Mouse (Mus musculus): Measurements from ENCODE around the gene Ccdc9. TPM values are rescaled to one million over a fixed set of nuclear protein-coding genes. Genes with fewer than 3 reads are reported as not detected.

The Ccdc9 gene
- polyA plus RNA-seq, 1 experiment: 204 TPM

DNA sequence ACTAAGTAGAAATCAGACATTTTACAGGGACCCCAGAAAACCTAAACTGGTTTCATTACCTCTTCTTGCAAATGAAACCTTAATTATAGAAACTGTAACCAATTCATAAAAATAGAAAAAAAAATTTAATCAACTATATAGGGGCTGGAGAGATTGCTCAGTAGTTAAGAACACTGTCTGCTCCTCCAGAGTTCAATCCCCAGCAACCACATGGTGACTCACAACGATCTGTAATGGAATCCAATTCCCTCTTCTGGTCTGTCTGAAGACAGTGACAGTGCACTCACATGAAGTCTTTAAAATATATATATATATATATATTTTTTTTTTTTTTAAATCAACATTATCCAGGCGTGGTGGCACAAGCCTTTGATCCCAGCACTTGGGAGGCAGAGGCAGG, 421 bp upstream of the Ccdc9 start:
- no peak for TF ChIP-seq GATA1 (IDR thresholded peaks at IDR 0.05; ENCODE audit: low read length)

DNA sequence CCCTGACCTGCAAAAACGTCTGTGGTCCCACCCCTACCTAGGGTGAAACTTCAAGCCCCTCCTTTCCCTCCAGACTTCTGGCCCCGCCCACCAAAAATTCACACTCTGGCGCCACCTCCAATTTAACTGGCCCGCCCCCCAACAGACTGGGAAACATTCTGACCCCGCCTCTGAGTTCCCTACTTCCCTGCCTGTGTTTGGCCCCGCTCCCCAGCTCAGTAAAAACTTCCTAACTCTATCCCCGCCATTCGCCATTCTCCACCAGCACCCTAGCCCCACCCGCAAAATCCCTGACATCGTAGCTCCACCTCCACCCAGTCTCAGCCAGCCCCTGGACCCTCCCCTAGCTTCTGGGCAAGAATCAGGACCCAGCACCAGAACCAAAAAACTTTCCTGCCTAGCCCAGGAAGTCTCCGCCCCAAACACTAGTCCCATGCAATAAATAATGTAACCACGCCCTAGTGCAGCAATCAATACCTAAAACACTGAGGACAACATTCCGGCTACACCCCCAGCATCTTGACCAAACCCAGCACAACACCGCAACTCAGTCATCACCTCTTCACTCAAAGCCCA, 1.1 kb downstream of the Ccdc9 start:
- TF ChIP-seq GATA1 (IDR thresholded peaks at IDR 0.05; ENCODE audit: low read length): no peak

DNA sequence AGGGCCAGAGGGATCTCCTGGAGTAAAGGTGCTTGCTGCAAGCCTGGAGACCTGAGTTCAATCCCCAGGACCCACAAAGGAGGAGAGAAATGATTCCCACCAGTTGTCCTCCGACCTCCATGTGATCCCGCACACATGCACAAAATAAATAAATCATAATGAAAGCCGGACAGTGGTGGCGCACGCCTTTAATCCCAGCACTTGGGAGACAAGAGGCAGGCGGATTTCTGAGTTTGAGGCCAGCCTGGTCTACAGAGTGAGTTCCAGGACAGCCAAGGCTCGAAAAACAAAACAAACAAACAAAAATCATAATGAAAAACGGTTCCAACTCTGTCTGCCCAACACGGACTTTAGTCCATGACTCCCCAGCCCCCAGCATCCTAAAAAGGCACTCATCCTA, 1.7 kb downstream of the Ccdc9 start:
- no peak for TF ChIP-seq GATA1 (IDR thresholded peaks at IDR 0.05; ENCODE audit: low read length)

DNA sequence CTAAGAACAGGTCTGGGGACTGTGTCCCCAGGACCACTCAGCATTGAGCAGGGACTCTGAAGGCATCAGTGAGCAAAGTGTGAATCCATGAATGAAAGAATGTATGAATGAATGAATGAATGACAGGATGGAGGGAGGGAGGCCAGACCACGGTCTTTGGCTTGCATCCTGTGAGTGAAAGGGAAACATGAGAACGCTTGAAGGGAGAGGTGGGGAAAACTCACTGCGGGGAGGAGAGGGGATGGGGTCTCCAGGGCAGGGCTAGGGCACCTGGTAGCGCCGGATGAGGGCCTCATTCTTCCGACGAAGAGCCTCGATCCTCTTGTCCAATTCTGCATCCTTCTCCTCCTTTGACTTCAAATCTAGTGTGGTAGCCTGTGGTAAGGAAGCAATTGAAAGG, 2.6 kb downstream of the Ccdc9 start:
- TF ChIP-seq GATA1 (IDR thresholded peaks at IDR 0.05; ENCODE audit: low read length): no peak

DNA sequence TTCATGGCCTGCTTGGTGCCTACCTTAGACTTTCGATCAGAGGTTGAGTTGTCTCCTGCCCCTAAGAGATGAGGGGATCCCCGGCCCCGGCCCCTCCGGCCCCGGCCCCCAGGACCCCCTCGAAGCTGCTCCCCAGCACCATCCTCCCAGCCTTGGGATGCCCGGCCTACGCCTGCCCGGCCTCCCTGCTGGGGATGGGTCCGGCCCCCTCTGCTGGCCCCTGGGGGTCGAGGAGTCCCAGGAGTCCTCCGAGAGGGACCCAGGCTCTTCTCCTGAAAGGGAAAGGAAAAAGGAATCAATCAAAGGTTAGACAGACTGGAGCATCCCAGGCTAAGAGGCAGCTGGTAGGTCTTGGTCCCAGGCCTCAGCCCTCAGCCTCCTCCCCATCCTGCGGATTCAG, 4.3 kb downstream of the Ccdc9 start:
- TF ChIP-seq GATA1 (IDR thresholded peaks at IDR 0.05; ENCODE audit: low read length): no peak

DNA sequence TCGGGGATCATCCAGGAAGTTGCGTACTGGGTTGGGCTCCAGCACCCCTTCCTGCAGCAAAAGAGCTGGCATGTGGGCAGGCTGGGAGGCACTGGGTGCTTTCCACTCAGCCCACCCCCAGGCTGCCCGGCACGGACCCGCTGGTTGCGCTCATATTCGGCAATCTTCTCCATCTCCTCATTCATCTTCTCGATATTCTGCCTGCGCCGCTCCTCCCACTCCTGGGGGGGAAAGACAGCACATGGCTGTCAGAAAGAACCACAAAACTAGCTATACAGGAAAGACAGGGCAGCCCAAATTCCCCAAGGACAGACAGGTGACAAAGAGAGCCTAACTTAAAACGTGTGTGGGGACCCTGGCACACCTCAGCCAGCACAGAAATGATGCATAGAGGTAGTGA, 5.9 kb downstream of the Ccdc9 start:
- TF ChIP-seq GATA1 (IDR thresholded peaks at IDR 0.05; ENCODE audit: low read length): no peak

DNA sequence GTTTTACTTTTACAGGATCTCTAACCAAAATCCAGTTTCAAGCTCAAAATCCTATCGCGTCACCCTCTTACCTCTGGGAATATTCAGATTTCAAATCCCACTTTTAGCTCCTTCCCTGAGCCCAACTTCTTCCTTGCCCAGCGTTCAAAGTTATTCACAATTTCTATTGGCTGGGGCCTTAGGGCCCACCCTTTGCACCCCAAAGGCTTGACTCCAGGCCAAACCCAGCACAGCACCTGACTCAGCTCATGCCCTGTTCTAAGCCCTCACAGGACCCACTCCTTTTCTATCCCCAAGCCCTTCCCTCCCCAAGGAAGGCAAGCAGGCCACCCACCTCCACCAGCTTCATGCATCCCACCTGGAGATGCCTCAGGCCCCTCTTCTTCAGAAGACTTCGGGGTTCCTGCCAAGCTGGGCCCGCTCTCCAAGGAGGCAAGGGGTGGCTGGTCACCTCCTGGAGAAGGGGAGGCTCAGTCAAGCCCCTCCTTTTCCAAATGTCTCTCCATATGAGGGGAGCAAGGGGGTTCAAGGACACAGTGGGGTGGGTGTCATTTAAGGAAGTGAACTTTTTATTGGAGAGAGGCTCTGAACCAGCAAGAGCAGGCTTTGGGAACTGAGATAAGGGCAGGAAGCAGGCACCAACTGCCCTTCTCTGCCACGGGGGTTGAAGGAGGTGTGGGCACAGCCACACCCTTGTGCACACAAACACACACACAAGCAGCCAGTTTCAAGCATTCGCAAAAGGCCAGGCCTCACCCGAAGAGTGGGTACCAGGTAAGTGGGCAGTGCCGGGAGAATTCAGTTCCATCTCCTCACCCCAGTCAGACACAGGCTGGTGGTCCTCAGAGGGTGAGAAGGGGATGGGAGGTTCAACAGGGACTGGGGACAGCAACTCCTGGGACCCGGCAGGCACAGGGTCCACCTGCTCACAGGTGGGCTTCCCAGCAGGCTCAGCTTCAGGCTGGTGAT, 11.4 kb downstream of the Ccdc9 start:
- TF ChIP-seq GATA1 (IDR thresholded peaks at IDR 0.05; ENCODE audit: low read length): no peak

DNA sequence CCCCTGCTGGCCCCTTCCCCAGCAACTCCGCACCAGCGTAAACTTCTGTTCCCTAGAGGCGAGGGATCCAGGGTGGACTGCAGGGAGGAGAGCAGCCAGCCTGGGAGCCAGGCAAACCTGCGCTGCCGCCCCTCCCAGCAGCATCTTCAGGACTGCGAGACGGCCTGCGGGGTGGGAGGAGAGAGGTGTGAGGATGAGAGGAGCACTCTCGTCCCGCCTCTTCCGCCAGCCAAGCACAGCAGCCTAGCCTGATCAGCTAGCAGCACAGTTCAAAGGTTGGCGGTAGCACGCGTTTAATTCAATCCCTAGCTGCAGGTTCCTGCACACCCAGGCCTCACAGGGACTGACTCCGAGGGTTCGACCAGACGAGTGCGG, 12.8 kb downstream of the Ccdc9 start:
- TF ChIP-seq GATA1 (IDR thresholded peaks at IDR 0.05; ENCODE audit: low read length): no peak

DNA sequence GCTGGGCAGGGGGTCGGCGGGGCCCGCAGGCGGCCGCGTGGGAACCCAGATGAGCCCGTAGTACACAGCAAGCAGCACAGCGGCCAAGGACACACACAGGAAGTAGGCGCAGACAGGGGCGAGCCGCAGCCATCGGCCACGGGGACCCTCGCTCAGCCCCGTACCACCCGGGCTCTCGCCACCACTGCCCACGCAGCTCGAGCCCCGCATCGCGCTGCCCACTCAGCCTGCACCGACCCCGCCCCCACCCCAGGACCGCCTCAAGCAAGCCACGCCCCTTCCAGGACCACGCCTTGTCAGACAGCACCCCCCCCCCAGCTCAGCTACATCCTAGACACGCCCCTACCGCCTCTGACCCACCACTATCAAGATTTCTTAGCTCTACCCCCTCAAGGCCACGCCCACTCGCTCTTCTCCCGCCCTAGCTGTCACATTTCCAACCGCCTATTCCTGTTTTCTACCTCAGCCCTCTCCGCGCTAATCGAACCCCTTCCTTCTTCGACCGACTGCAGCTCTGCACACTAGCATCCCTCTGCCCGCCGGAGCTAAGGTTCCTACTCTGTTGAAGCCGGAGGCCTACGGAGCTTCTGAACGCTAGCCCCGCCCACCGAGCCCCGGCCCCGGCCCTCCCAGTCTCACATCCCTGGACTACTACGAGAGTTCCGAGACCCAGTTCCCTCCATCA, 13.4 kb downstream of the Ccdc9 start, which contains the start of gene Inafm1:
Inafm1 (minus strand) TSS at position 537 of the 685 bp plus-strand sequence.
- no peak for TF ChIP-seq GATA1 (IDR thresholded peaks at IDR 0.05; ENCODE audit: low read length)

DNA sequence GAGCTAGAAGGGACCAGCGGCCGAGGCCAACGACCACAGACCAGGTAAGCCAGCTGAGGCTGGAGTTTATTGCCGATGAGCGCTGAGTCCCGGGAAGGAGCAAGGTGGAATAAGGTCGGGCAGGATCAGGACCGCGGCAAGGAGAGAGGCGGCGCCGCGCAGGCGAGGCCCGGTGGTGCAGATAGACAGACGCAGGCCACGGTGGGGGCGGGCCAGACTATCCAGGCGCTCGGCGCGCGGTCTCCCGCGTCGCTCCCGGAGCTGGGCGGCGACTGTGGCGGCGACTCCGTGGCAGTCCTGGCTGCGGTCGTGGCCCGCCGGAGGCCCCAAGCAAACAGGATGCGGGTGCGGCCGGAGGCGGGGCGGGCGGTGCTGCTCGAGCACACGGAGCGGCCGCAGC, 13.9 kb downstream of the Ccdc9 start:
- no peak for TF ChIP-seq GATA1 (IDR thresholded peaks at IDR 0.05; ENCODE audit: low read length)

DNA sequence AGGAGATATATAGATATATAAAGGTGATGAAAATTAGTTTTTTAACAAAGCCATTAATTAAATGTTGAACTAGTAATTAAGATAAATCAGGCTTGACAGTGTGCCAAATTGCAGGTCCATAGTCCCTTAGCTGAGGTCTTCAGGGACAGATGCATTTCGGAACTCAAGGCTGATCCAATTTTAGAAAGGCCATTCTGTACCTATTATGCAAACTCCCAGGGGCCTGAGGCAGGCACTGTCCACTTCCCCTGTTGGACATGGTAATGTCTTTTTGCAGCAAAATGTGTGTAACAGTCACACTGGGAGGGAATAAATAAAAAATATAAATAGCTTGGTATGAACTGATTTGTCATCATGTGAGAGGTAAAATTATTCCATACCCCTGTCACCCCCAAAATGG, 15.5 kb downstream of the Ccdc9 start:
- no peak for TF ChIP-seq GATA1 (IDR thresholded peaks at IDR 0.05; ENCODE audit: low read length)

DNA sequence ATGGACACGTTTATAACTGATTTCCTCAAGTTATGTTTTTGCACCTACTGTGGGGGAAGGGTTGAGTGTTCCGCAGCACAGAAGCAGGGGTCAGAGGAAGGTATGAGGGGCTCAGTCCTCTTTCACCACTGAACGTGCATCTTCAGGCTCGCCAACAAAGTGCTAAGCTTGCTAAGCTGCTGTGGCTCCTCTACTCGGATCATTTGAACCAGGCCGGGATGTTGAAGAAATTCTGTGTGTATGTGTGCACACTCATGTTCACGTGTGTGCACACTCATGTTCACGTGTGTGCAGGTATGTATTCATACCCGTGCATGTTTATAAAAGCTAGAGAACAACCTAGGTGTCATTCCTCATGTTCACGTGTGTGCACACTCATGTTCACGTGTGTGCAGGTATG, 20.7 kb downstream of the Ccdc9 start:
- no peak for TF ChIP-seq GATA1 (IDR thresholded peaks at IDR 0.05; ENCODE audit: low read length)

DNA sequence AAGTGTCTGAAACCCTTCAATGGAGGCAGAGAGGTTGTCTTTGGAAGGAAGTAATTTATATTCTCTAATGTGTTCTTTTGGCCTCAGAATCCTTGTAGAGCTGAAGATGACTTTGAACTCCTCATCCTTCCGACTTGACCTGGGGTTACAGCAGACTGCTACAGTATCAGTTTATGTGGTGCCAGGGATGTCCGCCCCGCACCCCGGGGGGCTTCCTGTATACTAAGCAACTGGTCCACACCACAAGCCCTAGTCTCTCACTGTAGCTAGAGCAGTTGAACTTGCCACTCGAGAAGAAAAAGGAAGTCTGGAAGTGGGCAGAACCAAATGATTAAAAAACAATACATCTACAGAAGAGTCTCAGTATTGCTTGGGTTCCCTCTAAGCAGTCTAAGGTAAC, 22.8 kb downstream of the Ccdc9 start:
- no peak for TF ChIP-seq GATA1 (IDR thresholded peaks at IDR 0.05; ENCODE audit: low read length)

DNA sequence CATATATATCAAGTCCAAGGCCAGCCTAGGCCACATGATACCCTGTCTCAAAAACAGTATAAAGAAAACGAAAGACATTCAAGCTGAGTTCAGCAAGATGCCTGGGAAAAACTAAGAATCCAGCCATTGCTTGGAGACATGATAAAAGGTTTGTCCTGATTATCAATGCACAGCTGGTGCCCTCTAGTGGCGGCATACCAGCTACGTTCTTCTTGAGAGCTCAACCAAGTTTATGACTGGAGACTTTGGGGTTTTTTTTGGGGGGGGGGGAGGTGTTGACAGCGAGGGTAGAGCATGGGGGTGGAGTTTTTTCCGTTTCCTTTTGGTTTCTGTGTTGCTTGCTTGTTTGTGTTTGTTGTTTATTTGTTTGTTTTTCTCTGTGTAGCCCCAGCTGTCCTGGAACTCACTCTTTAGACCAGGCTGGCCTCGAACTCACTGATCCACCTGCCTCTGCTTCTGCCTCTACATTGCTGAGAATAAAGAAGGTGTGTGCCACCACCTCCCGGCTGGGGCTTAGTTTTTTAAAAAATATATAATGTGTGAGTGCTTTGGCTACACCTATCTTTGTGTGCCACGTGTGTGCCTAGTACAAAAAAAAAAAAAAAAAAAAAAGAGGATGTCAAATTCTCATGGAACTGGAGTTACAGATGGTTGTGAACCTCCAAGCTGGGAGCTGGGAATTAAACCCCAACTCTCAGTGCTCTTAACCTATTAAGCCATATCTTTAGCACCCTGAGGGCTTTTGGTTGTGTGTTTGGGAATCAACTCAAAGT, 23.4 kb downstream of the Ccdc9 start:
- TF ChIP-seq GATA1 (IDR thresholded peaks at IDR 0.05; ENCODE audit: low read length): no peak

DNA sequence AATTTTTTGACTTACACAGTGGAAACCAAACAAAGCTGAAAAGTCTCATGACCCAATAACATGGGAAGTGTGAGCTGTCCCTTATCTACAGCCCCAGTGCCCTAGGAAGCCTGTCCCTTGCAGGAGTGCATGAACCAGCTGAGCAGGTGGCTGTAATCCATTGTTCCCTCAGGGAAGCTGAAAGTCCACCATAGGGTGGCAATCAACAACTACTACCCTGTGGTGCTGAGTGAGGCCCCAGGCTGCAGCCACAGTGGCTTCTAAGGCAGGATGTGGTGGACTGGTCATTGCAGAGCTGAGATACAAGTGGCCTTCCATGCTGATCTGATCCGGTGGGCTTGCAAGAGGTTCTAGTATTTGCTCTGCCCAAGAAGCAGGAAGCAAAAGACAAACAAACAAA, 25.5 kb downstream of the Ccdc9 start:
- TF ChIP-seq GATA1 (IDR thresholded peaks at IDR 0.05; ENCODE audit: low read length): no peak

All from G1E-ER4 (cell line).